Mouse (Mus musculus): ENCODE data around the gene Igsf6.

Gene Igsf6

DNA sequence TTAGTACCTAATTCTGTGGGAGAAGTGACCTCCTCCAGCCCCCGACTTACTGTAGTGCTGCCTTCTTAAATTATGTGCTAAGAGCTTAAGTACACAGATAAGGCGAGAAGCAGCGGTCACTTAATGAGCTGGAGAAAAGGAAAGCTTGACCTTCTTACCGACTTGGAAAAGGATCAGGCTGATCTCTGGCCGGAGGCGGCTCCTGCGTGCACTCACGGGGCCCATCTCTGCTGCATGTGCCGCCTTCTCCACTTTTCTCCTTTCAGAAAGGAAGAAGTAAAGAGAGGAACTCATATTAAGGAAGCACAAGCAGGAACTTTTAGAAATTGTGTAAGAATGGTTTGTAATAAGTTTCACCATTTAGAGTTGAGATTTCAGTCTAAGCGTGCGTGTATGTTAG lies at the start of gene Igsf6:
Gene Igsf6, minus strand, starts transcription at position 292 of the 400 bp plus-strand sequence.
- no peak for DNase-seq (ENCODE audit: low read depth, low spot score)

DNA sequence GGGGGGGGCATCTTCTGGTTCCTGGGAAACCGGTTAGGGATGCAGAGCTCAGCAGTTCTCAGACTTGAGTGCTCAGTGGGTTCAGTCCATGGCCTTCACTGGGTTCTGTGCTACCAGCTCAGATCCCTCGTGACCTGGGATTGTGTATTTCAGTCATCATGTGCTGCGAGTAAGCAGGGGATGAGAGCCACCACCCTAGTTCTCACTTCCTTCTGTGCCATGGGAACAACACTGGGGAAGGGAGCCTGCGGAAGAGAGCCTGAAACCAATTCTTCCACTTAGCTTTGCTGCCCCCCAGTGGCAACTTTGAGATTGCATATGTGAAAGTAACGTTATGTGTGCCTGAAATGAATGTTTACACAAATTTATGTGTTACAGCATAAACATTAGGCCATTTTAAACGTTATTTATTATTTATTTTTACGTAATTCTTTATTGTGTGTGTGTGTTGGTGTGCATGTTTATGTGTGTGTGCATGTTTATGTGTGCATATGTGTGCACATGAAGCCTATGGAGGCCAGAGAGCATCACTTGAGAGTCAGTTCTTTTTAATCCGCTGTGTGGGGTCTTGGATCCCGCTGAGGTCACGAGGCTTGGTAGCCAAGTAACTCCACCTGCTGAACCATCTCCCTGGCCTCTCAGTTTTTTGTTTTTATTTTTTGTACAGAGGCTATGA lies 45.9 kb upstream of the Igsf6 start:
- DNase-seq (ENCODE audit: low read depth, low spot score) = peak; percentile 82

DNA sequence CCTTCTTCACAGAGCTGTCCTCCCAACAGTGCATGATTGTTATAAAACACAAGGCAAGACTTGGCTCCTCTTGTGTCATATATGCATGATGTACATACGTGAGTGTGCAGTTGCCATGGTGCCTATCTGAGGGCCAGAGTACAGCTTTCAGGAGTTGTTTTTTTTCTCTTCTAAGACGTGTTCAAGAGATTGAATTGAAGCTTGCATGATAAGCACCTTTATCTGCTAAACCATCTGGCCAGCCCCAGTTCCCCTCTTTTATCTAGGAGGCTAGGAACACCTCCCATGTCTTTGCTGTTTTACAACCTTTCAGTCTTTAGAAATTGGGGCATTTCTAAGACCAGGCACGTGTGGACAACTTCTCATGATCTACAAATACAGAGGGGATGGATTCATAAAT lies 37.4 kb upstream of the Igsf6 start:
- no peak for DNase-seq (ENCODE audit: low read depth, low spot score)

DNA sequence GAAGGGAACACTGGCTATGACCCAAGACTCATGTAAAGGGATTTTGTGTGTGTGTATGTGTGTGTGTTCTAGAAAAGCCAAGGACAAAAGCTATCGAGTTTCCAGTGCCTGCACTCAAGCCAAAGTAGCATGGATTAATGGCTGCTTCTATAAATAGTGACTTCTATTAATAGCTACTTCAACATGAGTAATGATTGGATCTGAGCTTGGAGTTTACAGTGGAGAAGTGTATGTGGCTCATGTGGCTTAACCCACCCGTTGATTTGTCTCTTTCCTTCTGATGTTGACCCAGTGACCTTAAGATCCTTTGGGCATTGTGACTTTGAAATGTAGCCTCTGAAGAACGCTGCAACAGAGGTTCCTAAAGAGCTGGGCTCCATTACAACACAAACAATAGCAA lies 36.9 kb upstream of the Igsf6 start:
- DNase-seq (ENCODE audit: low read depth, low spot score) = no peak

DNA sequence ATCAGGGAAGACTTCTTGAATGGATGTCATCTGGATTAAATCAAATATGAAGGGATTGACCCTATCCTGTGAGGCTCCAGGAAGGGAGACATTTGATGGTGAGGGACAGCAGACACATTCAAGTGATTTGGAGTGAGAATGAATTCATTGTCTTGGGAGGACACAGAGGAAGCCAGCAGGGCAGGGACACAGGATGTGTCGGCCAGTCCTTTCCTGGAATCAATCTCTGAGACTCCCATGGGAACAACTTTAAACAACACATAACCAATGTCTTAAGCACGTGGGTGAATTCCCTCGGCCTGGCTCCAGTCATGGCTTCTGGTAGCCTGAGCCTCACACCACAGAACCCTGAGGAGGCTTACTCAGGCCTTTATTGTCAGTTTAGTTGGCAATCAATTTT lies 33.5 kb upstream of the Igsf6 start:
- no peak for DNase-seq (ENCODE audit: low read depth, low spot score)

DNA sequence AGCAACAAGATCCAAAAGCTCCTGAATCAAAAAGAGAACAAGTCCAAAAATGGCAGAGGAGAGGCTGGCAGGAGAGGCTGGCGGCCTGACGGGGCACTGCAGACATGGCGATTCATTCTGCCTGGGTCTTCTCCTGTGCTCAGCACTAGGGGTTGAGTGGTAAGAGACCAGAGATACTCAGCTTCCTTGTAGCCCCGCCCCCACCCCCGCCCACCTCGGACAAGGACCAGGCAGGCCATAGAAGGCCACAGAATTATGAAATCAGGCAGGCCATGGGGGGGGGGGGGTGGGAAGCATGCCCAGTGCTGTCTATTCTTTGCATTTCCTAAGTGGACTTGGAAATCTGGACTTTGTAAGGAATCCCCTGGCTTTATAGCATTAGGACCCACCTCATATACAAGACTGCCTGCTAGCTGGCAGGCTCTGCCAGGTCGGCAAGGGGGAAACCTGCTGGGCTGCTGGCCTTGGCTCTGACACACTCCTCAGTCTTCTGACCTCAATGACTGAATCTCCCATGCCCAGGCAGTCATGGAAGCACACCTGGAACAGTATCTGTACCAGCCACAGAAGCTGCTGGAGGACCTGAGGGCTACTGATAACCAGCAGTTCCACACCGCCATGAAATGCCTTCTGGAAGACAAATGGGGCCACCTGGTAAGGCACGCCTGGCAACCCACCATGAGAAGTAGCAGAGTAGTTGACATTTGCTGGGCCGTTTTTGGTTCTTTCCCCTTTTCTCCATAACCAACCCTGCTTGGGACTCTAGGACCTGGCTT lies 24.4 kb upstream of the Igsf6 start:
- no peak for DNase-seq (ENCODE audit: low read depth, low spot score)

DNA sequence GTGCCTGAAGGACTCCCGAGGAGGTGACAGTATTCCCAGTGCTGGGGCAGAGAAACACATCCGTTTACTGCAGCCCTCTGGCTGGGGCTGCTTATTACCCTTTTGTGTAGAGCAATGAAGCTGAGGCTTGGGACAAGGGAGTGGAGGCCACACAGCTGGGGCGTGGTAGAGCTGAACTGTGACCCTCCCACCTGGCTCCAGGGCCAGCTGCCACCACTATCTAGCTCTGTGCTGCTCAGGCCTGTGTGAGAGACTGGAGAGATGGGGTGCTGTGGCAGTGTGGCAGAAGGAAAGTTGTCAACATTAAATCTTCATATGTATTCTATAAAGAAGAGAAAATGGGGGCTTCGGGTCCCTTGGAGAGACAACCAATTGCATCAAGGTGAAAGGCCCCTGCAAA lies 18.7 kb upstream of the Igsf6 start:
- DNase-seq (ENCODE audit: low read depth, low spot score) = no peak

DNA sequence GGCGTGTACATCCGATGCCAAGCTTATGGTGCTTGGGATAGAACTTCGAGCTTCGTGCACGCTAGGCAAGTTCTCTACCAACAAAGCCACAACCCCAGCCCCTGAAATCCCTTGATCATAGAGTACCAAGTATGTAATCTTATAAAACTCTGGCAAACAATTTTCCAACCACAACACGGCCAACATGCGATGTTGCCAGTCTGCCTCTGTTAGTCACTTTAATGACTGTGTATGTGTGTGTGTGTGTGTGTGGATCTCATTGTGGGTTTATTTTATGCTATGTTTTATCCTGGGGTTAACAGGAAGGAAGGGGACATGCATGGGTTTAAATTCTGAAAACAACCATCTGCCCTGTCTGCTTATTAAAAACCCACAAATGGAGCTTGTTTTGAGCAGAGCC lies 16.4 kb upstream of the Igsf6 start:
- no peak for DNase-seq (ENCODE audit: low read depth, low spot score)

DNA sequence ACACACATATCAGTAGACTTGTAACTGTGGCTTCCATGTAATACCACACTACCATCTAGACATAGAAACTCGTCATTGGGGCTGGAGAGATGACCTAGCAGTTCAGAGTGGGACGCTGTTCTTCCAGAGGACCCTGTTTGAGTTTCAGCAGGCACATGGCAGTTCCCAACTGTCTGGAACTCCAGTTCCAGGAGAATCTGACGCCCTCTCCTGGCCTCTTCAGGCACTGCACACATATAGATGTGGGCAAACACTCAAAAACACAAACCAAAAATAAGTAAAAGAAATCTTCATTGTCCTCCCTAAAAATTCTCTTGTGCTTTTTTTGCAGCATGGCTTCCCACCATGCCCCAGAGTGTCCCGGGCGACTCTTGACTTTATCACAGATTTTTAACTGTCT lies 14.4 kb upstream of the Igsf6 start:
- no peak for DNase-seq (ENCODE audit: low read depth, low spot score)

DNA sequence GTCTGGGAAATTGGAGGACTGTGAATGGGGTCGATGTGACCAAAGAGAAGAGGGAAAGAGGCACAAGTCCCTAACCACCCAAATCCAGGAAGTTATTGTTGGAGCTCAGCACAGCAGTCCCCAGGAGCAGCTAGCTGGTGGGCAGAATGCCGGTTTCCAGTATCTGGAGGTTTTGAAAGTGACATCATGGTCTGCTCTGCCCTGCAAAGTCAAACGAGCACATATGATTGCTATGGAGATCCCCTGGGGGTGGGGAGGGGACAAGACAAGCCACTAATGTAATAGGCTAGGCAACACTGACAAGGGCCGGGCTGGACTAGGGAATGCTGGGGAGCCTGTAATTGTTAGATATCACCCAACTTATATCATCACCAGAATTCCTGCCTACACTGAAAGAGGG lies 11.1 kb upstream of the Igsf6 start:
- no peak for DNase-seq (ENCODE audit: low read depth, low spot score)

DNA sequence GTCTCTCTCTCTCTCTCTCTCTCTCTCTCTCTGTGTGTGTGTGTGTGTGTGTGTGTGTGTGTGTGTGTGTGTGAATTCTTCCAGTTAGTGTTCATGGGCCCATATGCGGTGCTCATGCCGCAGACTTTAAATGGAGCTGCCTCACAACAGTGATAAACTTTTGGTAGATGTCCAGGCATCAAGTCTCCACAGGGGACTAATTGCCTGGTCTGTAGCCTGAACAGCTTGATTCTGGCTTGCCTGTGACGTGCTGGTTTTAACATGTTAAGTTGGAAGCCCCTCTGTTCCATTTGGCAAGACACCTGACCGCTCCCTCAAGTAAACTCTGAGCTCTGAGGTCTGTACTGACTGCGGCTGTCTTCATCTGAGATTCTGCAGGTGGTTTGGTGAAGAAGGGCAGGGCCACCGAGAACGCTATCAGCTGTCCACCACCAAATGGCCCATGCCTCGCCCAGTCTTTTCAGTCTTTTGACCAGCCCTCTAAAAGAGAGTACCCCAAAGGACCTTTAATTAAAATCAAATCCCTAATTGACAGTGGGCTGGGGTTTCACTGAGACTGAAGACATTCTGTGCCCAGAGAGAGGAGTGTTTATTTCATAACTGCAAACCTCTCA lies 10.6 kb upstream of the Igsf6 start:
- DNase-seq (ENCODE audit: low read depth, low spot score) = no peak

DNA sequence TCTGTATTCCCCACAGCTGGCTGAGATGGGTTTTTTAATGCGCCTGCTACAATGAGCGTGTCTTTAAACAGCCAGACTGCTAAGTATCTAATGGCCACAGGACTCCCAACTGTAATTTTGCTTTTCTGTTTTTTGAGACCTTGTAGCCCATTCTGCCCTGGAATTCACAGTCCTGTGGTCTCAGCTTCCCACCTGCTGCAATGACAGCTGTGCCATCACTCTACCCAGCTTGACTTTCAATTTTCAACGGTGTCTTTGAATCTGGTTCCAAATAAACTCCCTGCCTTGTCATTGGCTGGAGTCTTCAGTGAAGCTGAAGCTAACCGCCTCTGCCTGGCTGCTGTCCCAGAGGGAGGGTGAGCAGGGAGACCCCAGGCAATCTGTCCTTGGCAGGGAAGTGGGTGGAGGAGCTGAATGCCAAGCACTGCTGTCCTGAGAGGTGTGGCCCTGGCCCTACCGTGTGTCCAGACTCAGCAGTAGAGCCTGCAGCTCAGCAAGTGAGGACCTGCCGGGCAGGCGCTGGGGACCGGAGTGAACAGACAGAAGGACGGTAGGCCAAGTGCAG lies 8.7 kb upstream of the Igsf6 start:
- no peak for DNase-seq (ENCODE audit: low read depth, low spot score)

DNA sequence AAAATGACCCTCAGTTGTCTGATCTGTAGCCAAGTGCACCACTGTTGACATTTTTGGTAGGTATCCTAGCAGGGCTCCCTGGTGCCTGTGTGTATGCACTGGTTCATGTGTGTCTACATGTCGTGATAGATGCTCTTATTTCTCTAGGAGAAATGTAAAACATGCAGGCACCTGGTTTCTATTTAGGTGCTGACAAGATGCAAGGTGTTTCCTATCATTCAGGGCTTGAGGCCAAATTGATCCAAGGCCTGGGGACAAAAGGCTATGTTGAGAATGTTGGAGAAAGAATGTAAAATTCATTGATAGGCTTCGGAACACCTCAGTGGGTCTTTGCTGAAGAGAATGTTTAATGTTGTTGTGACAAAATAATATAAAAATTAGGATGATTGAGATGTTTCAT lies 7.4 kb upstream of the Igsf6 start:
- DNase-seq (ENCODE audit: low read depth, low spot score) = no peak

DNA sequence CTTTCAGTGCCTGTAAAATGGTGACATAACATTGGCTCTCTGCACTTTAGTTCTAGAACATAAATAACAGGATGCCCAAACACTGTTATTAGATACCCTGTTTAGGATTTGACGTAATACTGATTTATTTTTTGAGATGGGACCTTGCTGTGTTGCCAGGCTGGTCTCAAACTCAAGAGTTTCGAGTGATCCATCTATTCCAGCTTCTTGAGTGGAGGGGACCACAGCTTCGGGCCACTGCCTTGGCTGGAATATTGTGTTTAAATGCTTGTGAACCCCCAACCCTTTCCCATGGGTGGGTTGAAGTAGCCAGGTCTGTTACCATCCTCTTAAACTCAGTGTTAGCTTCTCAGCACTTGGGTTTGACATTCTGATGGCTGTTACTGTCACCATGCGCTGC lies 7.0 kb upstream of the Igsf6 start, which contains the start of gene Otoa:
Gene Otoa, plus strand, starts transcription at position 301 of the 400 bp plus-strand sequence.
- DNase-seq (ENCODE audit: low read depth, low spot score) = no peak

DNA sequence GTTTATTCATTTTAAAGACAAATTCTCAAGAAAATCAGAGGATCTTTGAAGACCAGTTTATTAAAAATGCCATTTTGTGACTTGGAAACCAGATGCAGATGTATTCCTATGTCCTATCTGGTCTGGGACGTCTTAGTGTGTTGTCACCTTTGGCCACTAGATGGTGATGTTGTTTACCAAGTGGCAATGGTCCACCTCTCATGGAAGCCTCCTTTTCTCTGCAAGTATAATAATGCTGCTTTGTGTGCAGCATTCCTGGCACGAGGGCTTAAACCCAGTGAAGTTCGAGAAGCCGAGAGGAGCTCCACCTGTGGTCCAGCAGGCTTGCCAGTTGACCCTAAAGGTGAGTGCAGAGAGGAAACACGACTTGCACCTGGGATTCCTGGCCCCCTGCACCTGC lies 3.5 kb upstream of the Igsf6 start:
- peak; percentile 87 for DNase-seq (ENCODE audit: low read depth, low spot score)

DNA sequence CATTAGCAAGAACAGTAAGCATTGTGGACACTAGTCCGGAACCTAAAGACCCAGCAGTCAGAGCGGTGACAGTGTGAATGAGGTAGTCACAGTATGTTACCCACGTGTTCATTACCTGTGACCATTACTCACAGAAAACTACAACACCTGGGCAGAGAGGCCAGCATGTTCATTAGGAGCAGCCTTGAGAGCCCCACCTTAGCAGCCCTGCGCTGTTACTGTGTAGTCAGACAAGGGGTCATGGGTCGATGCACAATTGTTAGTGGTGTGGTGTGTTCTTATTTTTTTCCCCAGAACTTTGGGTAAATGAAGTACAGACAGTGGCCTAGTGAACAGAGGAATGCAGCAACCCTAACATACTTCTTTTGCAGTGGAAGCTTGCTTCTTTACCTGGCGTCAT lies 2.9 kb upstream of the Igsf6 start:
- DNase-seq (ENCODE audit: low read depth, low spot score) = no peak

DNA sequence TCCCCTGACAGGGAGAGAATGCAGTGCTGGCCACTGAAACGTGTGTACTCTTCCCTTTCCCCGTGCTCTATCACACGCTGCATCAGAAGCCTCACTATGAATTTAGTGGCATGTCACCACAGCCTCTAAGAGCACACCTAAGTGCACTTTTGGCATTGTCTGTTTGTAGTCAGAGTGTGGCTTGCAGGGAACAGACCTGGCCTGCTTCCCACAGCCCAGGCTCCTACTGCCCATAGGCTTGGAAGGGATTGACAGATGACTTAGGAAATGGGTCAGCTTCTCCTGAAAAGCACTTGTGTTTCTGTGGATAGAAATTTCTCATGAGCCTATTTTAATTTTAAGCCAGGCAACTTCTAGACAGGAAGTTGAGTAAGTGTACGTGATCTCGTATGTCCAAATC lies 1.0 kb upstream of the Igsf6 start:
- DNase-seq (ENCODE audit: low read depth, low spot score) = peak; percentile 45

DNA sequence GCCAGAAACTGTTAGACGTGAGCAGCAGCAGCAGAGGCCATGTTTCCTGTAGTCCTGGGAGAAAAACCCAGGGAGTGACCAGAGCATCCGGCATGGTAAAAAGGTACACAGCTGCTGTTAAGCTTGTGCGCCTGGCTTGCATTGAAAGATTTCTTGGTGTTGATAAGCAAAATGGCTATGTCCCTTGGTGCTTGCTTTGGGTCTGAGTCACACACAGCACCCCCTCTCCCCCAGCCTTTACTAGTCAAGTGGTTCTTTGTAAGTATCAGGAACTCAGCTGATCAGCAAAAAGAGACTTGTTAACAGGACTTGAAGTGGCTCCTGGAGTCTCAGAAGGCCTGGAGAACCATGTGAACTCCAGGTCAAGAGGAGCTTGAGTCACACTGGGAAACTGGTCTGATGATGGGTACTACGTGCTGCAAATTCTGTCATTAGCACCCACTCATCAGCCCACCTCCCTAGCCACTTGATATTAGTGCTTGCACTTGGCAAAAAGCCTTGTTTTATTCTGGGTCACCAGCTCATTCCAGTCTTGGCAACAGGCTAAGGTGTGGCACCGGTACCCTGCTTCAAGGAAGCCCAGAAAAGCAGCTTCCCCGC lies 529 bp upstream of the Igsf6 start:
- no peak for DNase-seq (ENCODE audit: low read depth, low spot score)

DNA sequence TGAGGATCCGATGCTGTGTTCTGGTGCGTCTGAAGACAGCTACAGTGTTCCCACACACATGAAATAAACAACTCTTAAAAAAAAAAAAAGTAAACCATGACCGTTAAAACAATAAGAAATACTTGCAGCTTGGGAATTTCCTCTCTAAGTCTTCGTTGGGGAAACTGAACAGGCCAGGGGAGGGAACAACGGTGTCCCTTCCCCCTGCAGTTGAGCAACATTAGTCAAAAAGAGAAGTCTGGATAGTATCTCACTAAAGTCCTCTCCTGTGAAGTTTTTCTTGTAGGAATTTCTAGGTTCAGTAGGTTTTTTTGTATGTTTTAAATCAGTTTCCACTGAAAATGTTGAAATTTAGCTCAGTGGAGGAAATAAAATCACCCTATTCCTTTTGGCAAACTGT lies 1.9 kb downstream of the Igsf6 start:
- DNase-seq (ENCODE audit: low read depth, low spot score) = no peak

DNA sequence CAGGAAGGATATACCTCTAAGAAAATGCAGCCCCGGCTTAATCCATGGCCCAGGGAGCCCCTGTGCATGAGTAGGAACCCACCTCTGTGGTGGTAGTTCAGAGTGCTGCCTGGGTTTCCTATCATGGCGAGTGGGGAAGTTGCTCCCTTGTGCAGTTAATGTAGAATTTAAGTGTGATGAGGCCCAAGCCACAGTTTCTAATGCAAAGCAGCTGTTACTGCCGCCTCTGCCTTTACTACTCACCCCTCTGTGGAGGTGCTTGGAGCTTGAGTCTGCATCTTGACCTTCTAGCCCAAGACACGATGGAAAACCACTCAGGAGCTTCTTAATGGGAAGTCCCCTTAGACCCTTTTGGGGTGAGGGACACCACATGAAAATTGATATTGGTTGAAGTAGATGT lies 3.1 kb downstream of the Igsf6 start:
- no peak for DNase-seq (ENCODE audit: low read depth, low spot score)

DNA sequence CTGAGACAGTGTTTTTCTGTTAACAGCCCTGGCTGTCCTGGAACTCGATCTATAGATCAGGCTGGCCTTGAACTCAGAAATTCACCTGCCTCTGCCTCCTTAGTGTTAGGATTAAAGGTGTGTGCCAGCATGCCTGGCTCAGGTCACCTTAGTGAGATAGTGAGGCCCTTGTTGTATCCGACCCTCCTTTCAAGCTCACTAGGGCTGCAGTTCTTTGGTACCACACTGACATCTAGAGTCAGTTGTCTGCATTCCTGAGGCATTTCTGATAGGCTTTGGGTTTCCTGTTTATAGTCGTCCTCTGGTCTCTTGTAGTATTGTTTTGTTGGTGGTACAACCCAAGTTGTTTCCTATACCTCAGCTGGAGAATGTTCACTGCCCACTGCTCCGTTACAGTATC lies 10.1 kb downstream of the Igsf6 start:
- DNase-seq (ENCODE audit: low read depth, low spot score) = peak; percentile 58

Data from brain, adult 2 months (tissue).